Comparison of ENCODE assay signal across 27 mouse cellular contexts in genomic region chr15:93475688-93476087, GRCm38 (mm10).
A peak's percentile ranks its signal among the peaks of the same experiment; 100 is the strongest.
DNase-seq lines count a peak whose midpoint lies in the region; ATAC-seq and TF ChIP-seq lines count a peak whose summit lies in the region.
"Had no signal": no experiment of that assay in that cellular context is flagged by ENCODE, and none has a peak within 500 bp of the region (broad histone marks: within the 10 kb centered on the region; RNA-seq: fewer than 3 reads in every experiment).

No protein-coding gene starts in this region.

- 38% methylated on average over 8 of the region's 8 CpGs for WGBS in kidney, postnatal 0 days
- WGBS in kidney, embryonic 14.5 days, result 25% methylated on average over 8 of the region's 8 CpGs
- 43% methylated on average over 8 of the region's 8 CpGs for WGBS in lung, embryonic 14.5 days
- WGBS in lung, adult 2 months, result 43% methylated on average over 8 of the region's 8 CpGs
- WGBS in lung, embryonic 16.5 days, result 48% methylated on average over 8 of the region's 8 CpGs

- H3K4me1 ChIP-seq in kidney, postnatal 0 days (replicated peaks; ENCODE audit: insufficient read depth, low read length), result no peaks in the 10 kb centered on the region
- no peaks in the 10 kb centered on the region for H3K4me1 ChIP-seq in kidney, embryonic 14.5 days (ENCODE audit: control insufficient read depth, insufficient read depth, low read length)
- H3K4me1 ChIP-seq in lung, embryonic 14.5 days (ENCODE audit: insufficient read depth), result peaks cover 4% of the 10 kb centered on the region; the same call in 1 of the 2 replicates
- peaks cover 4% of the 10 kb centered on the region; the same call in 1 of the 2 replicates for H3K4me1 ChIP-seq in lung, adult 2 months (ENCODE audit: control insufficient read depth, insufficient read depth, low read length)
- H3K4me1 ChIP-seq in lung, embryonic 16.5 days (replicated peaks; ENCODE audit: control insufficient read depth, insufficient read depth, low read length), result peaks cover 13% of the 10 kb centered on the region
- H3K4me1 ChIP-seq: embryonic facial prominence, embryonic 15.5 days had no signal

- ATAC-seq in kidney, postnatal 0 days (replicated peaks; ENCODE audit: low FRiP score, low read depth), result no peak
- no peak for ATAC-seq in kidney, embryonic 14.5 days (ENCODE audit: low FRiP score, low TSS enrichment)
- peak; percentile 41; the same call in 1 of the 2 replicates for ATAC-seq in lung, embryonic 14.5 days (ENCODE audit: insufficient read depth)
- ATAC-seq in lung, embryonic 16.5 days (ENCODE audit: low read depth), result peak; percentile 57; the same call in 1 of the 2 replicates
- ATAC-seq: activated CD4-positive, CD25-positive, alpha-beta regulatory T cell, adult 4 months; CD4-positive, CD25-positive, alpha-beta regulatory T cell, adult 4 months; forebrain, embryonic 14.5 days; Patski had no signal

- H3K9me3 ChIP-seq in kidney, postnatal 0 days (replicated peaks; ENCODE audit: low read length), result no peaks in the 10 kb centered on the region
- no peaks in the 10 kb centered on the region for H3K9me3 ChIP-seq in kidney, embryonic 14.5 days (ENCODE audit: control insufficient read depth, low read length)
- H3K9me3 ChIP-seq in lung, embryonic 14.5 days (ENCODE audit: low read depth, low read length), result no peaks in the 10 kb centered on the region
- H3K9me3 ChIP-seq in lung, embryonic 16.5 days (ENCODE audit: control insufficient read depth, low read length), result no peaks in the 10 kb centered on the region
- H3K9me3 ChIP-seq: embryonic facial prominence, embryonic 13.5 days; embryonic facial prominence, embryonic 15.5 days; forebrain, embryonic 10.5 days; forebrain, embryonic 12.5 days; G1E had no signal

- DNase-seq in kidney, postnatal 0 days (ENCODE audit: low spot score), result peak; percentile 40
- peak; percentile 36 for DNase-seq in lung, embryonic 14.5 days
- no peak for DNase-seq in lung, adult 2 months
- DNase-seq in lung, postnatal 4 days, result no peak
- DNase-seq in lung, postnatal 25 days (ENCODE audit: low spot score), result peak; percentile 39
- no peak for DNase-seq in embryo, embryonic 9.5 days (ENCODE audit: extremely low spot score)
- DNase-seq: adrenal gland, adult 8-10 months; adrenal gland, postnatal 14 days; B cell, adult 2 months; cerebellum, adult 11-12 months; cerebellum, adult 2 months; cerebellum, adult 9-10 months; cerebellum, postnatal 10 days; cerebellum, postnatal 25 days had no signal

- no peak overlapping the region for H3K27ac ChIP-seq in kidney, postnatal 0 days
- no peak overlapping the region for H3K27ac ChIP-seq in kidney, embryonic 14.5 days (ENCODE audit: low read depth, low read length)
- H3K27ac ChIP-seq in lung, embryonic 14.5 days (ENCODE audit: low read depth), result no peak overlapping the region
- 0 out of 2 replicates have a peak overlapping the region, but pooled peaks have one; percentile 12 for H3K27ac ChIP-seq in lung, embryonic 16.5 days (ENCODE audit: low read length)
- H3K27ac ChIP-seq: embryonic facial prominence, embryonic 15.5 days; forebrain, embryonic 10.5 days; forebrain, embryonic 12.5 days had no signal

- H3K4me2 ChIP-seq in kidney, postnatal 0 days (ENCODE audit: low read length), result no peak overlapping the region
- H3K4me2 ChIP-seq in kidney, embryonic 14.5 days (replicated peaks; ENCODE audit: low read depth, low read length), result no peak overlapping the region
- no peak overlapping the region for H3K4me2 ChIP-seq in lung, embryonic 14.5 days
- no peak overlapping the region for H3K4me2 ChIP-seq in lung, embryonic 16.5 days (ENCODE audit: low read depth, low read length)
- H3K4me2 ChIP-seq: embryonic facial prominence, embryonic 13.5 days; embryonic facial prominence, embryonic 15.5 days; forebrain, embryonic 12.5 days had no signal

- TF ChIP-seq CTCF in kidney, postnatal 0 days (IDR thresholded peaks at IDR 0.05; ENCODE audit: low read depth), result no peak
- TF ChIP-seq CTCF in lung, embryonic 14.5 days (IDR thresholded peaks at IDR 0.05; ENCODE audit: low read depth), result no peak
- TF ChIP-seq CTCF in lung, adult 2 months (IDR thresholded peaks at IDR 0.05; ENCODE audit: insufficient read depth, low read length), result no peak

- no peak overlapping the region for H3K9ac ChIP-seq in kidney, postnatal 0 days (ENCODE audit: low read depth, low read length)
- H3K9ac ChIP-seq in kidney, embryonic 14.5 days (ENCODE audit: low read depth, low read length), result no peak overlapping the region
- H3K9ac ChIP-seq in lung, embryonic 14.5 days, result no peak overlapping the region
- H3K9ac ChIP-seq in lung, embryonic 16.5 days (ENCODE audit: low read length), result no peak overlapping the region
- H3K9ac ChIP-seq: embryonic facial prominence, embryonic 13.5 days; embryonic facial prominence, embryonic 15.5 days; forebrain, embryonic 12.5 days had no signal

- 0 out of 2 replicates have a peak, but pooled peaks cover 3% of the 10 kb centered on the region for H3K36me3 ChIP-seq in kidney, postnatal 0 days (ENCODE audit: insufficient read depth, low read length)
- no peaks in the 10 kb centered on the region; the same call in 1 of the 2 replicates for H3K36me3 ChIP-seq in kidney, embryonic 14.5 days (ENCODE audit: control insufficient read depth, insufficient read depth, low read length)
- no peaks in the 10 kb centered on the region for H3K36me3 ChIP-seq in lung, embryonic 14.5 days (ENCODE audit: insufficient read depth)
- no peaks in the 10 kb centered on the region for H3K36me3 ChIP-seq in lung, embryonic 16.5 days (ENCODE audit: control insufficient read depth, insufficient read depth, low read length)
- H3K36me3 ChIP-seq: embryonic facial prominence, embryonic 13.5 days; embryonic facial prominence, embryonic 15.5 days; forebrain, embryonic 12.5 days had no signal

- H3K27me3 ChIP-seq in kidney, postnatal 0 days (ENCODE audit: insufficient read depth, low read length), result no peaks in the 10 kb centered on the region
- H3K27me3 ChIP-seq in kidney, embryonic 14.5 days (ENCODE audit: control insufficient read depth, insufficient read depth, low read length), result no peaks in the 10 kb centered on the region
- H3K27me3 ChIP-seq in lung, embryonic 14.5 days (ENCODE audit: insufficient read depth, low read length), result no peaks in the 10 kb centered on the region
- H3K27me3 ChIP-seq in lung, embryonic 16.5 days (ENCODE audit: control insufficient read depth, insufficient read depth, low read depth, low read length), result no peaks in the 10 kb centered on the region
- H3K27me3 ChIP-seq: CH12.LX; embryonic facial prominence, embryonic 13.5 days; embryonic facial prominence, embryonic 15.5 days; forebrain, embryonic 12.5 days; Patski had no signal

- TF ChIP-seq POLR2A in lung, adult 2 months (IDR thresholded peaks at IDR 0.05; ENCODE audit: borderline replicate concordance, extremely low read depth, low read depth, low read length), result no peak

- no peak overlapping the region for H3K4me3 ChIP-seq in kidney, postnatal 0 days (replicated peaks; ENCODE audit: low read depth, low read length)
- H3K4me3 ChIP-seq in kidney, embryonic 14.5 days (ENCODE audit: low read length), result no peak overlapping the region
- no peak overlapping the region for H3K4me3 ChIP-seq in lung, embryonic 14.5 days (ENCODE audit: low read depth, low read length)
- no peak overlapping the region for H3K4me3 ChIP-seq in lung, adult 2 months (replicated peaks; ENCODE audit: extremely low read depth, low read depth, low read length)
- no peak overlapping the region for H3K4me3 ChIP-seq in lung, embryonic 16.5 days (ENCODE audit: low read length)
- H3K4me3 ChIP-seq: embryonic facial prominence, embryonic 13.5 days; embryonic facial prominence, embryonic 15.5 days; erythroblast, embryonic 14.5 days; forebrain, embryonic 10.5 days; forebrain, embryonic 12.5 days had no signal

Comparison
In these comparisons a context has a peak if more than half of its experiments do, and no peak if none do; other contexts are left out.
1. DNase-seq: peak in kidney, postnatal 0 days (single experiment), lung, embryonic 14.5 days (single experiment) and lung, postnatal 25 days (single experiment); none in lung, adult 2 months (single experiment), lung, postnatal 4 days (0 of 2) and embryo, embryonic 9.5 days (single experiment).
2. ATAC-seq: peak in lung, embryonic 14.5 days (single experiment) and lung, embryonic 16.5 days (single experiment); none in kidney, postnatal 0 days (single experiment) and kidney, embryonic 14.5 days (single experiment).